Mouse (Mus musculus) large intestine, adult 2 months (tissue): Measurements from ENCODE around the gene Slc13a4. TPM values are rescaled to one million over a fixed set of nuclear protein-coding genes. Genes with fewer than 3 reads are reported as not detected.

Source experiments
- DNase-seq: peaks from one replicate; pipeline ENCODE4 v3.0.0-alpha.2; 2012; ENCODE audit warnings: low read depth, low spot score
- WGBS: fragments of 180-500 bp; shearing (Covaris S2); methylation state at CpG from one replicate; pipeline ENCODE4 v1.1.7; 2018; 5-methylcytosine and 5-hydroxymethylcytosine counted together
- polyA plus RNA-seq: library from polyadenylated mRNA; depleted of rRNA; stranded (reverse); fragments of >200 nt; gene quantifications from 2 replicates; pipeline ENCODE4 v1.2.3, GENCODE M21; 2012; rRNA removed

Gene Slc13a4
- 0.07 and 0.12 TPM in 2 replicates for polyA plus RNA-seq

DNA sequence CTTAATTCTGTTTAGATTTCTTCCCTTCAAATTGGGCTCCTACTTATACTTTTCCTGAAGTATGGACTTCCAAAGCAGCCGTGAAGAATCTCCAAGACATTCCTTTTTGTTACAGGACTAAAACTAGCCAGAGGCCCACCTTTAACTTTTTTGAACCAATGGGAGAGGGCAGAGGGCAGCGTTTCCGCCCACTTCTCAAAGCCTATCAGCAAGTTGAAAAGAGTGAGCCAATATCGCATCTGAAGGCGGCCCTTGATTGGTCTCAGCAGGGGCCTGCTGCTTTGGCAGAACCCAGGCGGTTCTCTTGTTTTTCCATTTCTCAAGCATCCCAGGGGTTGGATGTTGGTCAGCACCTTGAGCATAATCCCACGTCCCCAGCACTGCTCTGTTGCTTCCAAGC, at the start of gene Slc13a4:
TSS of gene Slc13a4 (minus strand) at position 95 of the 400 bp plus-strand sequence.
- WGBS, result 63% methylated on average over 7 of the region's 7 CpGs
- DNase-seq, result no peak

DNA sequence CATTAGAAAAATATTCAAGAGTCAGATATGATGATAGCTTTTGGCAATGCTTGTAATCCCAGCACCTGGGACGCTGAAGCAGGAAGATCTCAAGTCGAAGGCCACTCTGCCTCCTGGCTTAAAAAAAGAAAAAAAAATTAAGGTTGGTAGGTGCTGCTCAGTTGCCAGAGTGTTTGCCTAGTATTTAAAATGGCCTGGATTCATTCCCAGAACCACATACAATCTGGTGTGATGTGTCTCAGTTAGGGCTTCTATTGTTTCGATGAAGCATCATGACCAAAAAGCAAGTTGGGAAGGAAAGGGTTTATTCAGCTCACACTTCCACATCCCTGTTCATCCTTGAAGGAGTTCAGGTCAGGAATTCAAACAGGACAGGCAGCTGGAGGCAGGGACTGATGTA, 47.4 kb upstream of the Slc13a4 start:
- no peak for DNase-seq
- 84% methylated on average over 3 of the region's 3 CpGs for WGBS

GRCm38 (mm10) chr6:35354622-35354998, 46.7 kb upstream of the Slc13a4 start:
- WGBS, result 35% methylated on average over 6 of the region's 6 CpGs
- no peak for DNase-seq

DNA sequence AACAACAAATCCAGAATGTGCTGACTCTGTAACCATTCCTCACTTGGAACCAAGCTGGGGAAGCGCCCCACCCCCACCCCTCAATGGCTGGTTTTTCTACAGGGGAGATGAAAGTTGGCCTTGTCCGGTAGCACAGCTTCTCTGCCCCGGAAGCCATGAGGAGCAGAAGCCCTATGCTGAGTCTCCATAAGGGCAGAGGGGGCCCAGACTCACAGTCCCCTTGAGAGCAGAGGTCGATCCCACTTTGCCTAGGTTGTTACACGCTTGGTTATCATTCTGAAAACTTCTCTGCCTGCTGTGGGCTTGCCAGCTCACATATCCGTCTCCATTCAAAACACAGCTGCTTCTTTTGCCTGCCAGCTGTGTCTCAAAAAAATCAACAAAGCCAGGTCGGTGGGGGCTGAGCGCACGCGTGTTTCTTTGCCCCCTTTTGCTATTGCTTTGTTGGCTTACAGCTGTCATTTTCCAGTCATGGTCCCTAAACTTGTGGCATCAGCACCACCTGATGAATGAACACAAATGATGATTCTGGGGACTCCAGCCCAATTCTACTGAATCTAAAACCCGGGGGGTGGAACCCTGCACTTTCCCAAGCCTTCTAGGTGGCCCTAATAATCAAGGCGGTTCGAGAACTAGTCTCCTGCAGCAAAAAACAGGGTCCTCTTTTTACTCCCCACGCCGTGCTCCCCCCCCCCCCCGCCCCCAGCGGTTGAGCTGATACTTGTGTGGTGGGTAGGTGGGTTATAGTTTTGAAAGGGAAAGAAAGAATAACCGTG, 46.1 kb upstream of the Slc13a4 start:
- no peak for DNase-seq
- 26% methylated on average over 18 of the region's 18 CpGs for WGBS

DNA sequence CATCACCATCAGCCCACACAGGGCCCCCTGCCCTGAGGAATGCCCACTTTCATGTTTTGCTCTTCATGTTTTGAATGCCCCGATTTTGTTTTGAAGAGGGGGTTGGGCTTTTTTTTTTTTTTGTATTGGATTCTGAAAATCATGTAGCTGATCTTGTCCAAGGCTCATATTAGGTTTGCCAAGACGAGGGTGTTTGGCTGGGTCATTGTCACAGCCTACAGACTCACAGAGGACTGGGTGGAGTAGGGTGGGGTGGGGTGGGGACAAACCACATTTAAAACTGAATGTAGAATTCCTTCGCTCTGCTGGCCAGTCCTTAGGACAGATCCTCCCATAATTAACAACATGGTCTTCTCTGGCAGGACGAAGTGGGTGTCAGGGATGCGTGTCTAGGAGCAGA, 45.5 kb upstream of the Slc13a4 start:
- DNase-seq, result no peak
- 56% methylated on average over 5 of the region's 5 CpGs for WGBS

DNA sequence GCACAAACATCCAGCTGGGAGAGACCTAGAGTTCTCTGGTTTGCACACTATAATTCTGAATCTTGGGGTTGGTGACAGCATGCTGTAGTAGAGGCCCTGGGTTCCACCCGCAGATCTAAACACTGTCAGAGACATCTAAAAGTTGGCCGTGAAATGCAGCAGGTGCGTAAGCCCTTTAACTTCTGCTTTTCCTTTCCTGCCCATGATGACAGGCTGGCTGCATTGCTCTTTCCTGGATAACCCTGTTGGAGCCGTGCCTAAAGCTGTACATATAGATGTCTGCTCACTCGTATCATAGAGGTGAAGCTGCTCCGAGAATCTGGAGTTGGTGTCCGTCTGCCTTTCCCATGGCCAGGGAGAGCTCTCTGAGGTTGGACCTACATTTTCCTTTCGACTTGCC, 44.9 kb upstream of the Slc13a4 start:
- no peak for DNase-seq
- 66% methylated on average over 8 of the region's 8 CpGs for WGBS

GRCm38 (mm10) chr6:35351826-35352225, 43.9 kb upstream of the Slc13a4 start:
- 86% methylated on average over 3 of the region's 3 CpGs for whole genome bisulfite sequencing
- DNase-seq, result no peak

GRCm38 (mm10) chr6:35349784-35350183, 41.9 kb upstream of the Slc13a4 start:
- DNase-seq, result no peak
- WGBS, result 67% methylated on average over 7 of the region's 7 CpGs

DNA sequence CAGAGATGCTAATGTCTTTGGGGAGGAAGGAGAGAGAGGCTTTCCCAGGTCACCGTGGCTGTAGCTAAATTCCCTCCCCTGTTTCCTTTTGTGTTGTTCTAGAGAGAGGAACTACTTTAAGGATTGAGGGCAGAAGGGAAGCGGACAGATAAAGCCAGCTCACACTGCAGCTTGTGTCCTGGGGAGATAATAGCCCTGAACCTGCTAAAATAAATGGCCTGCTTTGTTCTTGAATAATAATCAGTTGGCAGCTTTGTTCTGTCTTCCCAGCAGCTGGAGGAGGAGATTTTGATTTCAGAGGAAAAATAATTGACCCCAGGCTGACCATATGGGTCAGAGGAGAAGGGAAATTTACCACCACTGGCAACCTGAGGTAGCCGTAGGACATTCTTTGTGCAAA, 30.7 kb upstream of the Slc13a4 start:
- 49% methylated on average over 3 of the region's 3 CpGs for WGBS
- no peak for DNase-seq

DNA sequence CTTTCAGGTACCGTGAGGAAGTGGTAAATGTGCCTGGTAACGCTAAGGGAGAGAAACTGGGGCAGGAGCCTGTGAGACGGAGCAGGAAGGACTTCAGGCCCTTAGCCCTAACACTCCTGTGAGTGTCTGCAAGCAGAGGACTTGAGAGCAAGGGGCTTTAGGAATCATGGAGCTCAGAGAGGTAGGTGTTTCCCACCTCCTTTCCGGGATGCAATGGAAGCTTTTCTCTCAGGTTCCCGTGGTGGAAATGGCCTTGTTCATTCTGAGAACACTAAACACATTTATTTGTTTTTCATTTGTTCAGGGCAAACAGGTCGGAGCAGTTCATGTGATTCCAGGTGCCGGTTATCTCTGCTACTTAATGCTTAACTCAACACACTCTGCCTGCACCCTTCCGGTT, 29.9 kb upstream of the Slc13a4 start:
- WGBS, result 54% methylated on average over 8 of the region's 8 CpGs
- DNase-seq, result no peak

DNA sequence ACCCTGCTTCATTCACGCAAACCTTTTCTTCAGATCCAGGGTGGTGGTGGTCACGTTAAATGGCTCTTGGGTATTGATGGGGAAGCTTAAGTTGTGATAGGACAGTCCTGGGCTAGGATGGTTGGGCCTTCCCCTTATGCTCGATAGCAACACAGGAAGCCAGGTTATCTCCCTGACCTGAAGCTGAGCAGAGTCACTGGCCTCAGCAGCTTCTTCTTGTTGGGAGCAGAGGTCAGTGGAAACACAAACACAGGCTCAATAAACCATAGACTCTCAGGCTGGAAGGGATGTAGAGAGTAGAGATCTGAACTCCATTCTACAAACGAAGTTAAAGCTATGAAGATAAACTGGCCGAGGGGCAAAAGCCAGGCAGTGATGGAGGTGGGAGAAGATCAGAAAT, 27.5 kb upstream of the Slc13a4 start:
- DNase-seq, result no peak
- WGBS, result 36% methylated on average over 5 of the region's 5 CpGs

GRCm38 (mm10) chr6:35334278-35334677, 26.3 kb upstream of the Slc13a4 start:
- WGBS, result 83% methylated on average over 4 of the region's 4 CpGs
- no peak for DNase-seq

DNA sequence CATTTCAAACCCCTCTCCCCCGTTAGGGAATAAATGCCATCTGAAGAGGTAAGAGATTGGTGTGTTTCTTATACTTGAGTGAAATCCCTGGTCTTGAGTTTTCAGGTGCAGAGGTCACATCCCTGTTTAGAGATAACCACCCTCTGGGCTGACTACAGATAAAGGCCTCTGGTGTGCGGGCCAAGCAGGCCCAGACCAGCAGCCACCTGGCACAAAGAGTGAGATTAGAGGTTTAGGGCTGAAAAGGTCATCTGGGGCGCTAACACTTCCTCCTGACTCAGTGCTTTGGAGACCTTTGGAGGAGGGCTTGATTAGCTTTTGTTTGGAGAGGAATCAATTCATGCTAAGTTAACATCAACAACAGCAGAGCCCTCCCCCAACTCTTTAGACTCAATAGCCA, 25.7 kb upstream of the Slc13a4 start:
- no peak for DNase-seq
- 54% methylated on average over 3 of the region's 3 CpGs for WGBS

DNA sequence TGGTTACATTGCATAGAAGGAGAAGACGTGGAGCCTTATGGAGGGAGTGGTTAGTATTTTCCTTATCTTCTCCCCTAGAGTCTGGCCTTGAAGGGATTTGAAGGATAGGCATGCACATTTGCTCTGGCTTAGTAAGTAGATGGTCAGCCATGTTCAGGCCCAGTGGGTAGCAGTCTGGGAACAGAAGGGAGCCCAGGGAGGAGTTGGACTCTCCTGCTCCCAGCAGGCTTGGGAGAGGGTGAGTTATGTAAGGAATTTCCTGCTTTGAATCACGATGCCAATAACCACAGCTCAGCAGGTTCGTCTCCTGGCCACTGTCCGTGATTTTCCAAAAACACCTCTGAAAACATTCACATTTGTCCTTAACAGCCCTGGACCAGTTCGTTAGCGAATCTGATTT, 22.9 kb upstream of the Slc13a4 start:
- no peak for DNase-seq
- 38% methylated on average over 6 of the region's 6 CpGs for WGBS

- WGBS, result 94% methylated on average over 12 of the region's 12 CpGs
- no peak for DNase-seq
Measured at GRCm38 (mm10) chr6:35329956-35330355, 22.0 kb upstream of the Slc13a4 start.

DNA sequence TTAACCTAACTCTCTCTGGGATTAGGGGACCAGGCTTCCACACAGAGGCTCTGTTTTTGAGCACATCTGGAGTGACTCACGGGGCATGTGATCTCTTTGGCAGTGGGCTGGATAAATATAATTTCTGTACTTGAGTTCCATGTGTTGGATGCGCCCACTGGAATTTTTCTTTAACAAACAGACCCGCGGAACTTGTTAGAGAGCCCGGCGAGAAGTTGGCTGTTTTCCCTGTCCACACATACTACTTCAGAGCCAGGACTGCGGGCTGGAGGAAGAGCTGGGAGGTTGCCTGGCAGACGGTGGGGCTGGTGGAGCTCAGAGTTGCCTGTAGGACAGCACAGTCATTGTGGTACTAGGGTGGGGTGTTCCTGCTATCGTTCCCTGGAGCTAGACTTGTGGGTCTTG, 18.2 kb upstream of the Slc13a4 start, which contains the start of gene Fam180a:
TSS of gene Fam180a (minus strand) at position 31 of the 405 bp plus-strand sequence.
- WGBS, result 45% methylated on average over 9 of the region's 9 CpGs
- no peak for DNase-seq

DNA sequence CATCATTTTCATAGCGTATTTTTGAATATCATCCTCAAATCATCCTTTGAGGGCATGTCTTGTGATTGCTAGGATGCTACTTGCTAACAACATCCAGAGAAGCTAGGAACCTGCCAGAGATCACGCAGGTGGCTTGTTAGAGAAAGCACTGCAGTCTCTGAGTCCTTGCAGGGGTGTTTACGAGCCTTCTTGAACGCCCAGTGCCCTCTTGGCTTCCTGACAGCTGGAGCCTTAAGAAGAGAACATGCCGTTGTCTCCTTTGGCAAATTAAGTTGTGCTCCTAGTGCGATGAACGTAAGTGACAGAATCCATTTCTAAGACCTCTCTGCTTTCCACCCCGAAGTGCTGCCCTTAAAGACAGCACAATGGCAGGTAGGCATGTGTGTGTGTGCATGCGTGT, 16.4 kb upstream of the Slc13a4 start:
- no peak for DNase-seq
- 53% methylated on average over 9 of the region's 9 CpGs for WGBS

GRCm38 (mm10) chr6:35323046-35323445, 15.1 kb upstream of the Slc13a4 start:
- DNase-seq, result no peak
- WGBS, result 45% methylated on average over 1 of the region's 1 CpGs

- WGBS, result 48% methylated on average over 4 of the region's 4 CpGs
- DNase-seq, result no peak
Measured at GRCm38 (mm10) chr6:35321105-35321504, 13.2 kb upstream of the Slc13a4 start.

- no peak for DNase-seq
- WGBS, result 52% methylated on average over 6 of the region's 6 CpGs
Measured at GRCm38 (mm10) chr6:35319850-35320249, 11.9 kb upstream of the Slc13a4 start.

DNA sequence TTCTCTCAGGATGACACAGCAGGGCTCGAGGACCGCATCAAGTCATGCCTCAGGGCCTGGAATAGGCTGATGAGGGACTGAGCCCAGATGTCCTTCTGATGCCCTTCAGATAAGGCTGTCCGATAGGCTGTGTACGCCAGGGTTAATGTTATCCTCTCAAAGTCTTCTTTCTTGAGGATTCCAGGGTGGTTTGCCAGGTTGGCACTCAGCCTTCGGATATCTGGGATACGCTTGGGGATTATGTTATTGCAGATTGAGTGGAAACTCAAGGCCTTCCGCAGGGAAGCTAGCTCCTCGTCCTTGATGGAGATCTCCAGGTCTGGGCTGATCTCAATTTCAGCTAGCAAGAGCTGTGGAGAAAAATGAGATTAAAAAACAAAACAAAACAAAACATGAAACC, 5.6 kb upstream of the Slc13a4 start:
- DNase-seq, result no peak
- WGBS, result 89% methylated on average over 8 of the region's 8 CpGs

GRCm38 (mm10) chr6:35309406-35309805, 1.5 kb upstream of the Slc13a4 start:
- no peak for DNase-seq
- 67% methylated on average over 7 of the region's 7 CpGs for WGBS
